8 mouse cellular contexts compared by ENCODE assay signal in the genomic region with DNA sequence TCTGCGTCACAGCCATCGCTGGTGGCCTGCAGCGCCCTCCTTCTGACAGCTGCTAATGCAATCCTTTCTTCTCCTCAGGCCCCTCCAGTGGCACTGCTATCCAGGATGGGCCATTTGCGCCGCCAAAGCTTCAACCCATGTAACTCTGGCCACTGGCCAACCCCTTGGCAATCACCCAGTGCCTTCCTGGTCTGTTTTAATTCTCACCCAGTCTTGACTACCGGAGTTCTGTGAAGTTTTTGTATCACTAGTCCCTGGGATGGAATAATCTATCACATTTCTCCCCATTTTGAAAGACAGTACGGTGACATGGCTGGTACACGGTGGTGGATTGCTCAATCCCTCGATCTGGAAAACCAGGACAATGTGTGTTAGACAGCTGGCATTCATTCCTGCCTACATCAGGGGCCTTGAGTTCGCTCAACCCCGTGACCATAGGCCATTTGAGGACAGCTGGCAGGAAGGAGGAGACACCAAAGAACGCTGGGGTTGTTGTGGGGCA.
DNase-seq lines count a peak whose midpoint lies in the region; ATAC-seq lines count a peak whose summit lies in the region.

No protein-coding gene starts in this region.

- WGBS in hindbrain, embryonic 15.5 days: 67% methylated on average over 12 of the region's 12 CpGs
- 90% methylated on average over 12 of the region's 12 CpGs for WGBS in hindbrain, embryonic 12.5 days
- 59% methylated on average over 12 of the region's 12 CpGs for WGBS in heart, embryonic 13.5 days

- no peak overlapping the region for H3K4me3 ChIP-seq in hindbrain, embryonic 15.5 days
- H3K4me3 ChIP-seq in hindbrain, embryonic 12.5 days: no peak overlapping the region
- no peak overlapping the region for H3K4me3 ChIP-seq in heart, embryonic 13.5 days

- H3K9ac ChIP-seq in hindbrain, embryonic 15.5 days: no peak overlapping the region
- H3K9ac ChIP-seq in hindbrain, embryonic 12.5 days: no peak overlapping the region
- no peak overlapping the region for H3K9ac ChIP-seq in heart, embryonic 13.5 days

- no peaks in the 10 kb centered on the region for H3K36me3 ChIP-seq in hindbrain, embryonic 15.5 days
- peaks cover 14% of the 10 kb centered on the region for H3K36me3 ChIP-seq in hindbrain, embryonic 12.5 days
- peaks cover 17% of the 10 kb centered on the region; the same call in 1 of the 2 replicates for H3K36me3 ChIP-seq in heart, embryonic 13.5 days

- no peak overlapping the region for H3K27ac ChIP-seq in hindbrain, embryonic 15.5 days (replicated peaks)
- H3K27ac ChIP-seq in hindbrain, embryonic 12.5 days: no peak overlapping the region
- 0 out of 2 replicates have a peak overlapping the region, but pooled peaks have one; percentile 32 for H3K27ac ChIP-seq in heart, embryonic 13.5 days (replicated peaks)

- no peaks in the 10 kb centered on the region for H3K27me3 ChIP-seq in hindbrain, embryonic 15.5 days
- no peaks in the 10 kb centered on the region for H3K27me3 ChIP-seq in hindbrain, embryonic 12.5 days
- H3K27me3 ChIP-seq in heart, embryonic 13.5 days (replicated peaks): no peaks in the 10 kb centered on the region

- peak; percentile 63 for DNase-seq in MN1 (ENCODE audit: low spot score)
- peak; percentile 66 for DNase-seq in lung, postnatal 36 days
- DNase-seq in thymus, postnatal 4 days: no peak

- peak; percentile 25; the same call in 1 of the 2 replicates for ATAC-seq in hindbrain, embryonic 15.5 days (ENCODE audit: low FRiP score, low read depth)
- ATAC-seq in hindbrain, embryonic 12.5 days (ENCODE audit: low FRiP score): no peak
- 0 out of 2 replicates have a peak, but pooled peaks have one; percentile 20 for ATAC-seq in cerebellum, adult (ENCODE audit: insufficient number of reproducible peaks, low FRiP score, low TSS enrichment)
- no peak for ATAC-seq in heart, embryonic 13.5 days (ENCODE audit: extremely low read depth, insufficient number of reproducible peaks, low FRiP score, low TSS enrichment)
- no peak for ATAC-seq in megakaryocyte progenitor cell, adult 5-6 weeks (replicated peaks; ENCODE audit: poor library complexity)

- H3K4me2 ChIP-seq in hindbrain, embryonic 15.5 days: no peak overlapping the region
- no peak overlapping the region for H3K4me2 ChIP-seq in hindbrain, embryonic 12.5 days (replicated peaks)
- no peak overlapping the region for H3K4me2 ChIP-seq in heart, embryonic 13.5 days

- H3K9me3 ChIP-seq in hindbrain, embryonic 15.5 days: no peaks in the 10 kb centered on the region
- no peaks in the 10 kb centered on the region for H3K9me3 ChIP-seq in hindbrain, embryonic 12.5 days (replicated peaks)
- H3K9me3 ChIP-seq in heart, embryonic 13.5 days: no peaks in the 10 kb centered on the region

- peaks cover 66% of the 10 kb centered on the region for H3K4me1 ChIP-seq in hindbrain, embryonic 15.5 days (replicated peaks)
- H3K4me1 ChIP-seq in hindbrain, embryonic 12.5 days: peaks cover 47% of the 10 kb centered on the region
- H3K4me1 ChIP-seq in heart, embryonic 13.5 days: peaks cover 88% of the 10 kb centered on the region

Comparison
In these comparisons a context has a peak if more than half of its experiments do, and no peak if none do; other contexts are left out.
1. ATAC-seq: peak in hindbrain, embryonic 15.5 days (single experiment) and cerebellum, adult (single experiment); none in hindbrain, embryonic 12.5 days (single experiment), heart, embryonic 13.5 days (single experiment) and megakaryocyte progenitor cell, adult 5-6 weeks (single experiment).